11 mouse cellular contexts compared by ENCODE assay signal in genomic region chr2:59783055-59783831, GRCm38 (mm10).
A peak's percentile ranks its signal among the peaks of the same experiment; 100 is the strongest.
DNase-seq lines count a peak whose midpoint lies in the region; ATAC-seq lines count a peak whose summit lies in the region.
"Had no signal": no experiment of that assay in that cellular context is flagged by ENCODE, and none has a peak within 500 bp of the region (broad histone marks: within the 10 kb centered on the region; RNA-seq: fewer than 3 reads in every experiment).

No protein-coding gene starts in this region.

- no peaks in the 10 kb centered on the region for H3K9me3 ChIP-seq in heart, embryonic 12.5 days (replicated peaks)
- H3K9me3 ChIP-seq in lung, embryonic 15.5 days = no peaks in the 10 kb centered on the region
- H3K9me3 ChIP-seq: liver, embryonic 12.5 days had no signal

- H3K27ac ChIP-seq in heart, embryonic 12.5 days (ENCODE audit: poor library complexity, severe bottlenecking) = peak overlapping the region; percentile 31; the same call in 1 of the 2 replicates
- H3K27ac ChIP-seq in lung, embryonic 15.5 days = no peak overlapping the region
- H3K27ac ChIP-seq: liver, embryonic 12.5 days had no signal

- H3K4me3 ChIP-seq in heart, embryonic 12.5 days = no peak overlapping the region
- H3K4me3 ChIP-seq in lung, embryonic 15.5 days = no peak overlapping the region
- H3K4me3 ChIP-seq: liver, embryonic 12.5 days had no signal

- no peak for DNase-seq in heart, postnatal 36 days
- DNase-seq in lung, adult 18-20 months = no peak
- peak; percentile 56 for DNase-seq in kidney, postnatal 14 days
- DNase-seq in retina, postnatal 1 day = peak; percentile 73
- no peak for DNase-seq in ovary, adult 18-20 months (ENCODE audit: low spot score)
- no peak for DNase-seq in gastrocnemius, postnatal 10 days
- DNase-seq: right cerebral cortex, postnatal 4 days; thymus, postnatal 14 days had no signal

- H3K27me3 ChIP-seq in heart, embryonic 12.5 days (replicated peaks) = no peaks in the 10 kb centered on the region
- no peaks in the 10 kb centered on the region for H3K27me3 ChIP-seq in lung, embryonic 15.5 days
- H3K27me3 ChIP-seq: liver, embryonic 12.5 days had no signal

- H3K36me3 ChIP-seq in heart, embryonic 12.5 days = peaks cover 35% of the 10 kb centered on the region
- no peaks in the 10 kb centered on the region for H3K36me3 ChIP-seq in lung, embryonic 15.5 days

- ATAC-seq in heart, embryonic 12.5 days (ENCODE audit: insufficient number of reproducible peaks, low FRiP score) = peak; percentile 28; the same call in 1 of the 2 replicates
- ATAC-seq in lung, embryonic 15.5 days (ENCODE audit: borderline replicate concordance, extremely low read depth, low FRiP score, low TSS enrichment) = peak; percentile 51; the same call in 1 of the 2 replicates
- ATAC-seq: liver, embryonic 12.5 days had no signal

- H3K9ac ChIP-seq in heart, embryonic 12.5 days = no peak overlapping the region
- no peak overlapping the region for H3K9ac ChIP-seq in lung, embryonic 15.5 days
- H3K9ac ChIP-seq: liver, embryonic 12.5 days had no signal

- intact Hi-C loops in heart, postnatal 36 days (cut with DNase I) = no loop called here

- 44% methylated on average over 12 of the region's 12 CpGs for WGBS in heart, embryonic 12.5 days
- 31% methylated on average over 12 of the region's 12 CpGs for WGBS in lung, embryonic 15.5 days

- peaks cover 39% of the 10 kb centered on the region for H3K4me1 ChIP-seq in heart, embryonic 12.5 days (replicated peaks)
- H3K4me1 ChIP-seq in lung, embryonic 15.5 days = peaks cover 50% of the 10 kb centered on the region
- H3K4me1 ChIP-seq: liver, embryonic 12.5 days had no signal

- H3K4me2 ChIP-seq in heart, embryonic 12.5 days = no peak overlapping the region
- H3K4me2 ChIP-seq in lung, embryonic 15.5 days = no peak overlapping the region
- H3K4me2 ChIP-seq: liver, embryonic 12.5 days had no signal

Comparison
In these comparisons a context has a peak if more than half of its experiments do, and no peak if none do; other contexts are left out.
1. DNase-seq: peak in kidney, postnatal 14 days (single experiment) and retina, postnatal 1 day (single experiment); none in heart, postnatal 36 days (0 of 2), lung, adult 18-20 months (0 of 2), ovary, adult 18-20 months (single experiment) and gastrocnemius, postnatal 10 days (single experiment).